Mouse (Mus musculus): ENCODE data around the gene Gpr84. TPM values are rescaled to one million over a fixed set of nuclear protein-coding genes. Genes with fewer than 3 reads are reported as not detected.

Gene Gpr84
- total RNA-seq, 2 experiments from 2014 or later = 0.44 to 0.46 TPM

- intact Hi-C loops (cut with DNase I) = no loop called here
- no peak for DNase-seq
These were observed 26.7 kb upstream of the Gpr84 start for GRCm38 (mm10) chr15:103336996-103337667.

- DNase-seq = no peak
- intact Hi-C loops (cut with DNase I) = no loop called here
These were observed 25.2 kb upstream of the Gpr84 start for GRCm38 (mm10) chr15:103335488-103336235.

DNA sequence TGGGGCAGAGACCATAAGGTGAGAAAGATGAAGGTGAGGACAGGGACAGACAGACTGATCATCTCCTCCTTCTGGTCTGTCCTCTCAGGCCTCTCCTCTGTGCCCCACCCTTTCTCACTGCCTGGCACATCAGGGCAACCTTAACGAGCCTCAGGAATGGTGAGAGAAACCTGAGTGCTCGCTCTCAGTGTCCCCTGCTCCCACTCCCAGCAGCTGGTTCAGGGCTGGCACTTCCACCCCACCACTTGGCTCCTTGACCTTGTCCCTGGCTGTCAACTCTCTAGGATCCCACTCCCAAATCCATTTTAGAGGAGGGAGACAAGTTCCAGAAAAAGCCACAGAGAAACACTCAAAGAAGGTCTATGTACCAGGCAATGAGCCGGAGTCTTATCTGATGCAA, 24.6 kb upstream of the Gpr84 start:
- DNase-seq = no peak
- intact Hi-C loops (cut with DNase I) = no loop called here

DNA sequence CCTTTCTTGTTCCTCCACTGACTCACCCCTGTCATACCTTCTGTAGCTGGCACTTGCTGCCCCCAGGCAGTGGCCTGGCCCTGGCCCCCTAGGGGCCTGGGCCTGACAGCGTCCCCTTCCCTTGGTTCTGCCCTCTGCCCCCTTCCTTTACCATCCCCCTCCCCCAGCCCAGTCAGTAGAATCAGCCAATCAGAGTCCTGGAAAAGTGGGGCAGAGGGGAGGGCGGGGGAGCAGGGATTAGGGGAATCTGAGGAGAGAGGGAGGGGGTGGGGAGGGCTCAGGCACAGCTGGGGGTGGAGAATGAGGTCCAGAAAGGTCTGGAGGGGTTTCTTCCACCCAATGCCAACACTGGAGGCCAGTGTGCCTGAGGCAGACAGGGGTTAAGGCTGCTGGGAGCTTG, 23.8 kb upstream of the Gpr84 start:
- DNase-seq = no peak
- intact Hi-C loops (cut with DNase I) = no loop called here

DNA sequence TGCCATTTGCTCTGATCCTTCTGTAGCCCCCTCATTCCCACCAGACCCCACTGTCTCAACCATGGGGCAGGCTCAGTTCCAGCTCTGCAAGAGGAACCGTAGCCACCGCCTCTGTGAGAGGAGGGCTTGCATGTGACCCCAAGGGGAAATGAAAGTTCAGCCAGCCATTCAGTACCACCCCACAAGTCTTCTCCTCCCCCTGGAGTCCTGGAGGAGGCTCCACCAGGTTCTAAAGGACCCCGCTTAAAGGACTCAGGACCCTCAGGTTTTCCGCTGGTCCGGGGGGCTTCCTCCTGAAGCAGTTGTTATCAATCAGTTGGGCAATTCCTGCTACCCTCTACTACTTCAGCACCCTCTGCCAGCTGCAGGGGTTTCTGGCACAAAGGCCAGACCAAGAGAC, 23.3 kb upstream of the Gpr84 start:
- intact Hi-C loops (cut with DNase I) = no loop called here
- DNase-seq = no peak

GRCm38 (mm10) chr15:103333081-103333615, 22.7 kb upstream of the Gpr84 start:
- intact Hi-C loops (cut with DNase I) = no loop called here

DNA sequence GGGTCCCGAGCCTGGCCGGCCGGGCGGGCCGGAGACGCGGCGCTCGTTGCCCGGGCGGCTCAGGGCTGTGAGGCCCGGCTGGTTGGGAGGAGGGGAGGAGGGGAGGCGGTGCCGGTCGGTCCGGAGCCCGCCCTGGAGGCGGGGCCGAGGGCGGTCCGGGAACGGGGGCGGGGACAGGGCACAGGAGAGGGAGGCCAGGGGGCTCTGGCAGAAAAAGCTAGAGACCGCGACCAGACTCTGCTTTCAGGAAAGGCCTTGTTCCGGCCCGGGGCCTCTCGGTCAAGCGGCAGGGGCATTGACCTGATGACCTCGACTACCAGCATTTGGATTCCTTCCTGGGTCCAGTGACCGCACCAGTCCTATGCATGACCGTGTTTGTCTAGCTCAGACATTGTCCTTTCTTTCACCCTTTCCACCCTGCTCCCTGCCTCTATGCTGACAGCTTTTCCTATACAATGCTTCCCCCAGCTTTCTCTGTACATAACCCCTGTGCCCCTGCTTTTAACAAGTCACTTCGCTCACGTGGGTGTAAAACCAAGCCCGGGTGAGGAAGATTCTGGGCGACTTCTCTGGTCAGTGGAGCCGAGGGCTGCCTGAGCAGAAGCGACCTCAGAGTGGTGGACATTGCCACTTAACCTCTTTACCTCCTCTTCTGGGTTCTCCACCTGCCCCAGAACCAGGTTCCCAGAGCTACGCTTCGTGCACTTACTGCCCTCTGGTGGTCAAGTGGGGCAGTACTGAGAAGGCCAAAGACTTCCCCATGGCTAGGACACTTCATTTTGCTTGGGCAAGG, 13.2 kb upstream of the Gpr84 start:
- intact Hi-C loops (cut with DNase I) = no loop called here
- DNase-seq = peak; percentile 95

More at GRCm38 (mm10) chr15:103333081-103333615, 22.7 kb upstream of the Gpr84 start:
- no peak for DNase-seq

- peak; percentile 77 for DNase-seq
- intact Hi-C loops (cut with DNase I) = no loop called here
These were observed 12.7 kb upstream of the Gpr84 start for GRCm38 (mm10) chr15:103323070-103323454.

GRCm38 (mm10) chr15:103322396-103322795, 12.0 kb upstream of the Gpr84 start:
- DNase-seq = no peak
- intact Hi-C loops (cut with DNase I) = no loop called here

- peak; percentile 56 for DNase-seq
- intact Hi-C loops (cut with DNase I) = no loop called here
These were observed 10.7 kb upstream of the Gpr84 start for GRCm38 (mm10) chr15:103321076-103321475.

GRCm38 (mm10) chr15:103318201-103318816, 7.9 kb upstream of the Gpr84 start:
- intact Hi-C loops (cut with DNase I) = no loop called here
- DNase-seq = no peak

- DNase-seq = no peak
- intact Hi-C loops (cut with DNase I) = no loop called here
These were observed 7.3 kb upstream of the Gpr84 start for GRCm38 (mm10) chr15:103317731-103318130.

GRCm38 (mm10) chr15:103317120-103317519, 6.7 kb upstream of the Gpr84 start:
- intact Hi-C loops (cut with DNase I) = no loop called here
- no peak for DNase-seq

DNA sequence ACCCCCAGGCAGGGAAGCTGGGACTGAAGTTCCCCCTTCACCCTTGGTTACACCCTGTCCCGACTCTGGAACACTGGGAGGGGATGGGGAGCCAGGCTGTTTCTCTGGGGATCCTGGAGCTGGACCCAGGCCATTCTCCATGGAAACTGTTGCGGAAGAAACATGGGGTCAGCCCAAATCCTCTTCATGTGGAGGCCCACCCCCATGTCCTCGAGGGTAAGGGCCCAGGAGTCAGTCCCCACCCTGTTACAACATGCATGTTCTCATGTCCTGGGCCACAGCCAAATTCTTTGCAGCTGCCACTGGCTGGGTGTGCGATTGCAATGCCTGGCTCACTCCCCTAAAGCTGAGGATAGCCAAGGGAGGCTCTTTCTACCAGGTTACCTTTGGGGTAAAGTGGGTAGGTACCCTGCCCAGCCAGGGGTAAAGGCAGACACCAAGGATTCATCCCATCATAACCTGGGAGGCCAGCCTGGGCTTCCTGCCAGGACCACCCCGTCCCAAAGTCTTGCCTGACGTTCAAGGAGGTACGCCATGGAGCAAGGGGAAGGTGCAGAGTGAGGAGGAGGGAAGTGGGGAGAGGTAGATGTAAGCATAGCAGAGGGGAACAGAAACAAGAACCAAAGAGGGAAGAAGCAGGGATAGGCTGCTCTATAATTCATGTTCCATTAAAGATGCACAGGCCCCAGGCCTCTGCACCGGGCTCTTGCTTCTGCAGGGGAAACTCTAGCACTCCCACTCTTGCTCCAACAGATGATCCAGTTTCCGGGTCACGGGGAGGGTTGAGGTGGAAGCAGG, 5.8 kb upstream of the Gpr84 start:
- intact Hi-C loops (cut with DNase I) = no loop called here
- peak; percentile 10 for DNase-seq

DNA sequence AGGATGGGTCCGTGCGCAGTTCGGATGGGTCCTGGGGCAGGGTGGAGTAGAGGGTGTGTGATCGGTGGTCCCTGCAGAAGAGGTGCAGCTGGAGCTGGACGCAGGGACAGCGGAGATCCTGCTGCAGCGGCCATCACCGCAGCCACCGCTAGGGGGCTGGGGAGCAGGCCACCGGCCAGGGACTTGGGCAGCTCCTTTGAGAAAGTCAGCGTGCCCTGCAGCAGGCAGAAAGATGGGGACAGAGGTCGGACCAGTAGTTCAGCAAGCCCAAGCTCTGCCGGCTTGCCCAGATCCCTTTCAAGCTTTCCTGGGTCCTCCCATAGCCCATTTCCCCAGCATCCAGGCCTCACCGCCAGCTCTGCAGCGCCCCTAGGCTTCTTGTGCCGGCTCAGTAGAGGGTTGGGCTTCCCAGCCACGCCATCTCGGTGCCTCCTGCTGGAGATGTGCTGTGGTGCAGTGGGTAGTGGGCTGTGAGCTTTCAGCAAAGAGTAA, 4.6 kb upstream of the Gpr84 start:
- intact Hi-C loops (cut with DNase I) = no loop called here
- peak; percentile 84 for DNase-seq

DNA sequence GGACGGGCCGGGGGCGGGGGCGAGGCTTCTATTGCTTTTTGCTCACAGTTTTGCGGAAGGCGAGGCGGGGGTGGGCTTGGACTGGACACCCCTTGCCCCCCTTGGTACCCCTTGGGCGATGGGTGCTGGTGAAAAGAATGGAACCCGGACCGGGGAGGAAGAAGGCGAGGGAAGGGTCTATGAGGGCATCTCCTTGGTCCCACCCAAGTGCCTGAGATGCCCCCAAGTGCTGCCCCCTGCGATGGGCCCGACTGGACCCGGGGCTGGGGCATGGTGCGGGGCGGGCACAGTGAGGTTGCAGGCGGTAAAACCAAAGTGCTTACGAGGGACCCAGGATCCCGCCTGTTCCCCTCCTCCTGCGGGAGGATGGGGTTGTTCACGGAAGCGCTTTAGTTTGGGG, 3.8 kb upstream of the Gpr84 start:
- intact Hi-C loops (cut with DNase I) = no loop called here
- DNase-seq = no peak

DNA sequence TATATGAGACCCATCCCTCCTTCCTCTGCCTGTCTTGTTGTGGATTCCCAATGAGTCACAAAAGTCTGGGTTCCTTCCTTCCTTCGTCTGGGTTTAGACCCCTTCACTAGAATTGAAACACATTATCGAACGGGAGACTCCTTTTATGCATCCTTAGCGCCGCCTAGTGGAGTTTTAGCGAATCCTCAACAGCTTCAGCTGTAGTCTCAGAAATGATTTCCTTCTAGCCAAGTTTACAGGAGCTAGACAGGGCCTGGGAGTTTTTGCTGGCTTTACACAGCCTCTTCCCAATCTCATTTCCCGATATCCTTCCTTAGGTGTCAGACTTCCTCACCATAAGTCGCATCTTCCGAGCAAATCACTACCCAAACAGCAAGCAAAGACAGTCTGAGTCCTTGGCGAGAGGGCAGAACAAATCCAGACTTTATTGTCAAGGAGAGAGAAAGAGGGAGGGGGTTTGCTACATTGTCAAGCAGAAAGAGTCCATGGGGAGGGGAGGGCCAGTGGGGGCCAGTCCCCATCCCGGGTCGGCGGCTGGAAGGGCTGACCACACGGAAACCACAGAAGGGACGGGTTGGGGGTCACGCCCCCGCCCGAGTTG, 3.2 kb upstream of the Gpr84 start:
- intact Hi-C loops (cut with DNase I) = no loop called here
- DNase-seq = peak; percentile 56

GRCm38 (mm10) chr15:103308876-103309580, 1.4 kb downstream of the Gpr84 start:
- intact Hi-C loops (cut with DNase I) = loop anchor here (5.0 kb wide), 3 partner anchors 112 to 317 kb away; partner anchors contain the start of gene Hoxc8
- DNase-seq = no peak

Data from left cerebral cortex, postnatal 4 days (tissue).